Mouse (Mus musculus) MEL (cell line): ENCODE results near the gene Ipcef1. TPM values are rescaled to one million over a fixed set of nuclear protein-coding genes. Genes with fewer than 3 reads are reported as not detected.

Experiments
- DNase-seq: peaks from one replicate; pipeline ENCODE4 v3.0.0; 2011; ENCODE audit warnings: low read depth, low spot score
- H3K27ac ChIP-seq: 2 replicates; pipeline ENCODE4 v1.5.1; 2012; ENCODE audit warnings: low read depth, mild to moderate bottlenecking, control low read depth, low read length, moderate library complexity; ENCODE audit not compliant: control insufficient read depth
- H3K27me3 ChIP-seq, 2 experiments: fragments of 150-350 bp in 1 of 2; sonication (generic) in 1 of 2; 2 replicates each; pipeline ENCODE4 v1.6.1; 2012; ENCODE audit warnings: low read length in 2 of 2, mild to moderate bottlenecking in 2 of 2, improper control_type of control experiment in 1 of 2, moderate library complexity in 1 of 2; ENCODE audit not compliant: insufficient read depth in 2 of 2, control insufficient read depth in 1 of 2
- H3K36me3 ChIP-seq, 2 experiments: 2 replicates each; pipeline ENCODE4 v1.6.1; 2012 to 2014; ENCODE audit warnings: low read length in 2 of 2, improper control_type of control experiment in 1 of 2, inconsistent platforms in 1 of 2, mild to moderate bottlenecking in 1 of 2; ENCODE audit not compliant: insufficient read depth in 2 of 2, control insufficient read depth in 1 of 2
- H3K4me1 ChIP-seq, 2 experiments: fragments of 150-350 bp in 1 of 2; sonication (generic) in 1 of 2; 2 replicates each; pipeline ENCODE4 v1.6.1; 2012; ENCODE audit warnings: low read length in 2 of 2, improper control_type of control experiment in 1 of 2, mild to moderate bottlenecking in 1 of 2; ENCODE audit not compliant: insufficient read depth in 2 of 2, control insufficient read depth in 1 of 2
- H3K4me3 ChIP-seq, 2 experiments: fragments of 150-350 bp in 1 of 2; sonication (generic) in 1 of 2; 2 replicates each; pipeline ENCODE4 v1.5.1; 2012; ENCODE audit warnings: low read depth in 2 of 2, low read length in 2 of 2, mild to moderate bottlenecking in 2 of 2, moderate library complexity in 2 of 2, control low read depth in 1 of 2, improper control_type of control experiment in 1 of 2; ENCODE audit not compliant: control insufficient read depth in 1 of 2, insufficient read depth in 1 of 2
- H3K79me2 ChIP-seq: 2 replicates; pipeline ENCODE4 v1.6.1; 2012; ENCODE audit warnings: mild to moderate bottlenecking, low read length, moderate library complexity; ENCODE audit not compliant: control insufficient read depth, poor library complexity, insufficient read depth
- H3K9ac ChIP-seq: 2 replicates; pipeline ENCODE4 v1.6.1; 2012; ENCODE audit warnings: low read depth, mild to moderate bottlenecking, control low read depth, low read length, moderate library complexity; ENCODE audit not compliant: control insufficient read depth, poor library complexity, severe bottlenecking
- H3K9me3 ChIP-seq: fragments of 150-350 bp; sonication (generic); replicated peaks from 2 replicates; pipeline ENCODE4 v1.6.1; 2012; ENCODE audit warnings: mild to moderate bottlenecking, low read length, improper control_type of control experiment, moderate library complexity; ENCODE audit not compliant: insufficient read depth
- CHD1 ChIP-seq: IDR thresholded peaks from 2 replicates; pipeline ENCODE4 v1.6.1; 2012; ENCODE audit warnings: low read depth, mild to moderate bottlenecking, inconsistent platforms, low read length, improper control_type of control experiment
- CTCF ChIP-seq, 3 experiments: IDR thresholded peaks in 2 of 3; conservative IDR thresholded peaks in 1 of 3; 2 replicates each; pipeline ENCODE4 v1.5.1; 2011 to 2012; ENCODE audit warnings: low read length in 3 of 3, low read depth in 2 of 3, mild to moderate bottlenecking in 2 of 3, improper control_type of control experiment in 1 of 3, inconsistent platforms in 1 of 3, mixed read lengths in 1 of 3, moderate library complexity in 1 of 3; ENCODE audit not compliant: control insufficient read depth in 1 of 3, insufficient read depth in 1 of 3, poor library complexity in 1 of 3, severe bottlenecking in 1 of 3
- E2F4 ChIP-seq: IDR thresholded peaks from 2 replicates; pipeline ENCODE4 v1.6.1; 2011; ENCODE audit warnings: low read depth, low read length, improper control_type of control experiment, borderline replicate concordance
- ELF1 ChIP-seq: IDR thresholded peaks from 2 replicates; pipeline ENCODE4 v1.6.1; 2014; ENCODE audit warnings: low read depth, mild to moderate bottlenecking, inconsistent platforms, low read length, improper control_type of control experiment, moderate library complexity
- ETS1 ChIP-seq: IDR thresholded peaks from 2 replicates; pipeline ENCODE4 v1.6.1; 2012; ENCODE audit warnings: low read depth, mild to moderate bottlenecking, inconsistent platforms, low read length, improper control_type of control experiment, moderate library complexity
- GATA1 ChIP-seq: IDR thresholded peaks from 2 replicates; pipeline ENCODE4 v1.6.1; 2011; ENCODE audit warnings: low read depth, low read length, improper control_type of control experiment
- JUND ChIP-seq: IDR thresholded peaks from 2 replicates; pipeline ENCODE4 v1.6.1; 2011; ENCODE audit warnings: low read depth, mild to moderate bottlenecking, improper control_type of control experiment, low read length
- MAX ChIP-seq: IDR thresholded peaks from 2 replicates; pipeline ENCODE4 v1.6.1; 2011; ENCODE audit warnings: low read length, improper control_type of control experiment
- MXI1 ChIP-seq: IDR thresholded peaks from 2 replicates; pipeline ENCODE4 v1.6.1; 2011; ENCODE audit warnings: mild to moderate bottlenecking, low read depth, low read length, improper control_type of control experiment
- MYC ChIP-seq: IDR thresholded peaks from 2 replicates; pipeline ENCODE4 v1.6.1; 2011; ENCODE audit warnings: low read depth, mild to moderate bottlenecking, low read length, improper control_type of control experiment, moderate library complexity
- NELFE ChIP-seq: IDR thresholded peaks from 2 replicates; pipeline ENCODE4 v1.6.1; 2011; ENCODE audit warnings: low read depth, low read length, improper control_type of control experiment
- SIN3A ChIP-seq: IDR thresholded peaks from 2 replicates; pipeline ENCODE4 v1.6.1; 2012; ENCODE audit warnings: low read length, improper control_type of control experiment, inconsistent platforms
- SMC3 ChIP-seq: IDR thresholded peaks from 2 replicates; pipeline ENCODE4 v1.6.1; 2011; ENCODE audit warnings: low read depth, low read length, improper control_type of control experiment
- TBP ChIP-seq: IDR thresholded peaks from 2 replicates; pipeline ENCODE4 v1.8.0; 2011; ENCODE audit warnings: low read depth, low read length, improper control_type of control experiment
- USF1 ChIP-seq: IDR thresholded peaks from 2 replicates; pipeline ENCODE4 v1.6.1; 2014; ENCODE audit warnings: low read depth, mild to moderate bottlenecking, inconsistent platforms, low read length, improper control_type of control experiment, moderate library complexity
- ZKSCAN1 ChIP-seq: IDR thresholded peaks from 2 replicates; pipeline ENCODE4 v1.6.1; 2012; ENCODE audit warnings: low read depth, mild to moderate bottlenecking, inconsistent platforms, low read length, improper control_type of control experiment, moderate library complexity
- ZNF384 ChIP-seq: IDR thresholded peaks from 2 replicates; pipeline ENCODE4 v1.6.1; 2012; ENCODE audit warnings: low read depth, mild to moderate bottlenecking, inconsistent platforms, low read length, improper control_type of control experiment
- polyA plus RNA-seq, 2 experiments: library from polyadenylated mRNA; stranded (reverse) in 1 of 2; unstranded in 1 of 2; fragments of >175 nt in 1 of 2; fragments of >200 nt in 1 of 2; gene quantifications; 2 replicates each; pipeline versions ENCODE4 v1.2.1 to v1.2.4; 2012; ENCODE audit warnings: low replicate concordance in 2 of 2, low read depth in 1 of 2; ENCODE audit not compliant: insufficient read length in 2 of 2, insufficient read depth in 1 of 2, missing spikeins in 1 of 2
- total RNA-seq: library from RNA; depleted of rRNA; stranded (reverse); fragments of 300-350 nt; gene quantifications from 2 replicates; pipeline ENCODE4 v1.2.3, GENCODE M21; 2012

The Ipcef1 gene
- total and polyA plus RNA-seq, 3 experiments: not detected

DNA sequence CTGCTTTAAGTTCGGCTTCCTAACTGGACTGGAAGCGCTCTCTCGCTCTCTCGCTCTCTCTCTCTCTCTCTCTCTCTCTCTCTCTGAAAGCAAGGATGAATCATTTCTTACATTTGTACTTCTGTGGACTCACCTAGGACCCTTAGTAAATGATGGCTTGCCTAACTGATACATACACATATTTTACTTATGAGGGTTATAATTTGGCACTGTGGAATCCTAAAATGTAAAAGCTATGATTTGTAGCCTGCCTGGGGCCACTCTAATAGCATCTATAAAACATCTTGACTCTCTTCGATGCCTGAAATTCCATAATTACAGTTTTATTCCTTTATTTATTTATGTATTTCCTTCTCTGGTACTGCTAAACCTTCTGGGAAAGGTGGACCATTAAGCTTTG lies 18.6 kb upstream of the Ipcef1 start:
- Histone ChIP-seq H3K27ac (no peak overlapping the region), H3K4me3 (no peak overlapping the region), H3K9me3 (no peaks in the 10 kb centered on the region), H3K4me1 (no peaks in the 10 kb centered on the region), H3K9ac (no peak overlapping the region), H3K79me2 (no peaks in the 10 kb centered on the region), H3K27me3 (no peaks in the 10 kb centered on the region; a peak in 1 of 4 replicates), H3K36me3 (no peaks in the 10 kb centered on the region)
- TF ChIP-seq ZKSCAN1: no peak
- no peak for TF ChIP-seq MAX
- TF ChIP-seq MXI1: no peak
- no peak for TF ChIP-seq GATA1
- no peak for TF ChIP-seq CHD1
- TF ChIP-seq ELF1: no peak
- no peak for TF ChIP-seq SIN3A
- TF ChIP-seq TBP: no peak
- no peak for TF ChIP-seq CTCF (IDR thresholded peaks at IDR 0.05 in 2 of 3, conservative IDR thresholded peaks at IDR 0.05 in 1 of 3; ENCODE audit: control insufficient read depth in 1 of 3, insufficient read depth in 1 of 3, low read depth in 2 of 3, low read length in 3 of 3, poor library complexity in 1 of 3, severe bottlenecking in 1 of 3)
- TF ChIP-seq SMC3: no peak
- TF ChIP-seq ZNF384: no peak
- no peak for TF ChIP-seq USF1
- no peak for TF ChIP-seq E2F4
- no peak for TF ChIP-seq JUND
- TF ChIP-seq MYC: no peak
- no peak for TF ChIP-seq ETS1
- no peak for DNase-seq

DNA sequence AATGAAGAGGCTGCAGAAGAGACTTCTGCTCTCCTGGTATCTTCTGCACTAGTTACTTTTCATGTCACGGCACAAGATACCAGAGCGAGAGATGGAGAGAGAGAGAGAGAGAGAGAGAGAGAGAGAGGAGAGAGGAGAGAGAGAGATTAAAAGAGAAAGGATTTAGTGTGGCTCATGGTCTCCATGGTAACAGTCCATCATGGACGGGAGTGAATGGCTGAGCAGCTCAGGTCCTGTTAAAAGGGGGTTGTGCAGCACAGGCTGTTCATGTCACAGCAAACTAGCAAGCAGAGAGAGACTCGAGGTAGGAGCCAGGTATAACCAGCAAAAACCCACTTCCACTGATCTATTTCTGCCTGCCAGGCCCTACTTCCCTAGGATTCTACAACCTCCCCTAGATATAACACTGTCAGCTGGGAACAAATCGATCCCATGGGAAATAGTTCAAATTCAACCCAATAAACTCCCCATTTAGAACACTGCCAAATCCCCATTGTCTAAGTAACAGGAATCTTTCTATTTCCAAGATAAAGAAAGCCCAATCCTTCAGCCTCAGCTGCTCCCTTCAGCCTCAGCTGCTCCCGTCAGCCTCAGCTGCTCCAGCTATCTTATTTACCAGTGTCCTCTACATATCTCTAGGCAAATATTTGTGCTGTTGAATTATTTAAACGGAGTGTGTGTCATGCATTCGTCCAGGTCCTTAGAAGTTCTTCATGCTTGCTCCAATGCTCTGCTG lies 18.0 kb upstream of the Ipcef1 start:
- no peaks in the 10 kb centered on the region for H3K79me2 ChIP-seq
- no peak overlapping the region for H3K9ac ChIP-seq
- no peaks in the 10 kb centered on the region; a peak in 1 of 4 replicates for H3K27me3 ChIP-seq
- H3K36me3 ChIP-seq: no peaks in the 10 kb centered on the region
- no peak overlapping the region for H3K27ac ChIP-seq
- H3K9me3 ChIP-seq: no peaks in the 10 kb centered on the region
- TF ChIP-seq TBP (no peak), E2F4 (no peak), NELFE (no peak)
- H3K4me3 ChIP-seq: no peak overlapping the region
- no peak for DNase-seq
- H3K4me1 ChIP-seq: no peaks in the 10 kb centered on the region
